Mouse (Mus musculus) spleen, postnatal 10 days (tissue): Measurements from ENCODE around the gene Fbxl2.
A peak's percentile ranks its signal among the peaks of the same experiment; 100 is the strongest.
"Not testable (repeated sequence)": the region's sequence is repeated elsewhere in the genome, so short reads cannot be mapped to it uniquely, and the experiment has no call there.

Experiments used
- DNase-seq, 2 experiments: peaks; one replicate each; pipeline ENCODE4 v3.0.0; 2021 to 2022; ENCODE audit warnings: low spot score in 2 of 2

Gene Fbxl2

DNA sequence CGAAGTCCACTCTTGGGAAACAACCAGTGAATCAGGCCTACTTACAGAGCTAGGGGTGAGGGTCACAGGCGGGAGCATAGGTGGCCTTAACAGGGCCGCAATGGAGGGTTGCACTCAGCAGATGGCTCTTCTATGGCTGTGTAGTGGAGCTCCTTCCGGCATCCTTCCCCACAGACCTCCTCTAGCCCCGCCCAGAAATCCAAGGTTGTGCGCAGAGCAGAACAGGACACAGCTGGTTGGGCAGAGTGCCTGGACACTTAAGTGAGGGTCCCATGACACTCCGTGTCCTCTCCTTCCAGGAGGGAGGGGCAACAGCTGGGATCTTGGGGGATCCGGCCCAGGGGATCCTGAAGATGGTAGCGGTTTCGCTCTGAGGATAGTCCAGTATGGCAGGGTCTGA is at the start of gene Fbxl2:
TSS of gene Fbxl2 (minus strand) at position 164 of the 400 bp plus-strand sequence.
- no peak for DNase-seq

DNA sequence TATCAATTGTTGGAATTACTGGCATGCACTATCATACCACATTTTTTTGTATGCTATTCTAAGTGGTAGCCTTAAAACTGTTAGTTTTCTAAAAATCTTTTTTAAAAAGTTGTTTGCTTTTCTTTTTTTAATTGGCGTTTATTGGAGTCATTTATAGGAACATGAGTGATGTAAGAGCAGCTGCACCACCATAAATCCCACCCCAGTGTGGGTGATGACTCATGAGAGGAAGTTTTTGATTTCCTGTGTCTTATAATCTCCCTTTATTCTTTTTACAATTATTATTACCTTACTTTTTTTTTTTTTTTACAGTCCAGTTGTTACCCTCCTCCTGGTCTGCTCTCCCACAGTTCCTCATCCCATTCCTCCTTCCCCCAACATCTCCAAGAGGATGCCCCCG is 48.9 kb upstream of the Fbxl2 start:
- no peak for DNase-seq

DNA sequence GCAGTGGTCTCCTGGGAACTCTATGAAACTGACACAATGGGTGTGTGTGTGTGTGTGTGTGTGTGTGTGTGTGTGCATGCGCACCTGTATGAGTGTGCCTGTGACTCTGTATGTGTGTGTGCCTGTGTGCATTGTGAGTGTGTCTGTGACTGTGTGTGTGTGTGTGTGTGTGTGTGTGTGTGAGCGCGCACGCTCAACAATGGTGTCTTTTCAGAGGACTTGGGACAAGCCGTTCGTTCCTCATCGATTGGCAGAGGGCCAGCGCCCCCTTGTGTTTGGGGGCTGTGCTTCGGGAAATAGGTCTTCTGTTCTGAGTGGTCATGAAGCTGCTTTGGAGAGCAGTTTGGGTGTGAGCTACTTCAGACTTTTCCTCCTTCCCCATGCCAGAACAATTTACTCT is 46.2 kb upstream of the Fbxl2 start:
- peak in 1 of 2 experiments; percentile 22 for DNase-seq

DNA sequence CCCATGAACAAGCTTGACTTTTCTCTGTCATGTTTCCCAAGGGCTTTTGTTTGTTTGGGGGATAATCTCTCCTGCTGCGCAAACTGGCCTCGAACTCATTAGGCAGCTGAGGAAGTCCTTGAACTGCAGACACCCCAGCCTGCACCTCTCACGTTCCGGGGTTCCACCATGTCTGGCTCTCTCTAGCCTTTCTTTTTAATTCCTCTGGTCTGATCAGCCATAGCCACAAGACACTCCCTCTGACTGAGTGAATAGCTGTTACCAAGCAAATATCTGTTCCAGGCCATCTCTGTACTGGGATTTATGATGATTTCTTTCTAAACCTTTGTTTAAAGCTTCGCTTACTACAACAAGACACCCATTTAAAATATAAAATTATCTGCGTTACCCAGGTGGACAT is 42.9 kb upstream of the Fbxl2 start:
- DNase-seq, result not testable (repeated sequence)

DNA sequence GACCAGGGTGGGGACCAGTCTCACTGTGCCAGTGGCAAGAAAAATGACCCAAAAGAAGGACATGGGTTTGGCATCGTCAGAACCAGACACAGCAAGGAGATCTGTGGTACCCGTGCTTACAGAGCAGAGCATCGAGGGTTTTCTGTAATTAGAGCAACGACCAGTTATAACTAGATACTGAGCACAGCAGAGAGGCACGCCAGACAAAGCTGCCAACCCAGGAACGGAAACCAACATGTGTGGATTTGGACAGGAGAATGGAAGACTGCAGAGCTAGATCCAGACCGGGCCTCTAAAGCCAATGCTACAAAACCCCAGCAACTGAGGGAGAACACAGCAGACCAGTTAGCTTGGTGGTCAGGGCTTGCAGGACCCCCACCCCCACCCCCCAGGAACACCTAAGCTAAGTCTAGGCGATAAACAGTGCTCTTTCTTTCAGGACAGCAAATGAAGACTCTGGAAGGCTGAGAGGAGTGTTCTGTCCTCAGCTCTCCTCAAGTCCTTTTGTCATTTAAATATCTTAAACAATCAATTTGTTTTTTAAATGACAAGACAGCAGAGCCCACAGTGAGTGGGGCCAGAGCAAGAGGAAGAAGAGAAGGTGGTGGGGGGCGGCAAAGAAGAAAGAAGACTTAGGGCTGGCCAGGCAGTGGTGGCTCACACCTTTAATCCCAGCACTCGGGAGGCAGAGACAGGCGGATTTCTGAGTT is 41.3 kb upstream of the Fbxl2 start:
- no peak for DNase-seq

DNA sequence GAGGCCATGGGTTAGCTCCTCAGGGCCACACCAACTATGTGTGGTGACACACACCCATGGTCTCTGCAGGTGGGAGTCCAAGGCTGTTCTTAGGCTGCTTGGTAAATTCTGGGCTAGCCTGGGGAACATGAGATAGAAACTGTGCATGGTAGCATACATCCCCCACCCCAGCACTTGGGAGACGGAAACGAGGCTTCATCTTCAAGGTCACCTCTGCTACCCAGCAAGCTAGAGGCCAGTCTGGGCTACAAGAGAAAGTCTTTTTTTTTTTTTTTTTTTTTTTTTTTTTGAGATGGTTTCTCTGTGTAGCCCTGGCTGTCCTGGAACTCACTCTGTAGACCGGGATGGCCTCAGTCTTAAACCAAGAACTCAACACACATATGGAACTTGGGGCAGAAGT is 40.4 kb upstream of the Fbxl2 start:
- DNase-seq, result no peak

DNA sequence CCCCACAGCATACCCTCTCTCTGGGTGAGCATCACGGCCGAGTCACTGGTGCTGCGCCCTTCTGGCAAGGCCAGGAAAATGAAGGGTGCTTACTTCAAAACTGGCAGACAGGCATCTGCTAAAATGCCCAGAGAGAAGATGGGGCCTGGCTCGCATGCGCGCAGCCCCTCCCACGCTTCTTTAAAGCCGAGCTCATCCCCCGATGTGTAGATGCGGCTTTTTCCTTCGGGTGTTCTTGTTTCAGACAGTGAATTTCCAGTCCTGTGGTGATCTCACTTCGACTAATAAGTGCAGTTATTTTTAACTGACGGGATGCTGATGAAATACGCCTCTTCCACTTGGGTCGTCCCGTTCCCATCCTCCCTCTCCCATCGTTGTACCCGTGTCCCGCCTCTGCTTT is 27.7 kb upstream of the Fbxl2 start:
- no peak for DNase-seq

DNA sequence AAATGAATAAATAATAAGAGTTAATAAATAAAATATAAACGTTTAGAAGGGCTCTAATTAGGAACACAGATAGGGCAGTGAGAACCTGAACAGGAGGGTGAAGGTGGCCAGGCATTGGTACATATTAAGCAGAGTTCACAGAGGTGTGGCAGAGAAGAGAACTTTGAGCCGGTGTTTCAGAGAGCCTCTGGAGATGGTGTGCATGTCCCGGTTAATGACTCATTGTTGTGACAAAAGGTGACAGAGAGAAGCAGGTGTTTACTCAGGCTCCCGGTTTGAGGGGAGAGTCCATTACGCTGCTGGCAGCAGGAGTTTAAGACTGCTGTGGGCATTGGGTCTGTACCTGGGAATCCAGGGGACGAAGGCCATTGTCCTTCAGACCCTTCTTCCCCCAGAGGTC is 23.4 kb upstream of the Fbxl2 start:
- no peak for DNase-seq

DNA sequence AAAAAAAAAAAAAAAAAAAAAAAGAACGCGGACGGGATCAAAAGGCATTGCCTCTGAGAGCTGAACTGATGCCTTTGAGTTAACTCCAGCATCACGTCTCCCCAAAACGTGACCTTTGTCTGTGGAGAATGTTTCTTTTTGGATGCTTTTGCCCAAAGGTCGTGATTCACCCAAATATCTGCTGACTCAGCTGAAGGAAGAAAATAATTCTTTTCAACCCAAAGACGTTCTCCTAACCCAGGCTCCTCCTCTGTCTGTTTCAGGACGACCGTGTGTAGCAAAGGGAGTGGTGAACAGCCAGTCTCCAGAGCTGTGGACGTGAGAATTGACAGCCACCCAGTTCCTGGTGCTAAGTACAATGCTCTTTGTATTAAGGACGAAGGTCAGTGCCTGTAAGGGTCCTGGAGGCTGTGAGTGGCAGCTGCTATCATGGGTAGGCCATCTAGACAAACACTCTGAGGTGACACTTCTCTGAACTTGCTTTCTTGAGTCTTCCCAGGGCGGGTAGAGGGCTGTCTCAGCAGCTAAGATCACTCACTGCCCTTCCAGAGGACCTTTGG is 22.6 kb upstream of the Fbxl2 start:
- no peak for DNase-seq

DNA sequence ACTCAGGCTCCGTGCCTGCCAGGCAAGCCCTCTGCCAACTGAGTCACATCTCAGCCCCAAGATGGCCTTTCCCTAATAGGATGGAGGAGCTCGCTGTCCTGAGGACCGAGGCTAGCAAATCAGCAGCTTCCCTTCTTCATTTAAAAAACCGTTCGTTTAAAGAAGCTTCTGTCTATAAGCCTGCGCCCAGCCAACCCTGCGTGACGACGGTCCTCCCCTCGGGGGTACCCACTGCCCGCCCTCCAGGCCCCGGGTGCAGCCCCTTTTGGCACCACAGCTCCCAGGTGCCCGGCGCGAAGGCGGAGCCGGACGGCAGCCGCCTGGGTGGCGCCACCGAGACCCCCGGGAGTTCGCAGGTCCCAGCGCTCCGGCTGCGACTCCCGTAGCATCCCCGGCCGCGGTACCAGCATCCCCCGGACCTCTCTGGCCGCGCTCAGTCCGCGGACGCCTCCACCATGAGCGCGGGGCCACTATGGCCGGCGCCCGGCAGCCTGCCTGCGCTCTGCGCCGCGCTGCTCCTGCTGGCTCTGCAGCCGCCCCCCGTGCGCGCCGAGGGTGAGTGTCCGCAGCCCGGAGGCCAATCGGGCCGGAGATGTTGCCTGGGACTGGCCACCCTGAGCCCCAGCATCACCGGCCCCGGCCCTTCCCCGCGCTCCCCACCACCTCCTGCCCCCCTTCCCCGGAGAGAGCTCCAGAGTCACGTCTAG is 11.3 kb upstream of the Fbxl2 start, which contains the start of gene Susd5:
TSS of gene Susd5 (plus strand) at position 51 of the 707 bp plus-strand sequence.
- DNase-seq, result no peak

DNA sequence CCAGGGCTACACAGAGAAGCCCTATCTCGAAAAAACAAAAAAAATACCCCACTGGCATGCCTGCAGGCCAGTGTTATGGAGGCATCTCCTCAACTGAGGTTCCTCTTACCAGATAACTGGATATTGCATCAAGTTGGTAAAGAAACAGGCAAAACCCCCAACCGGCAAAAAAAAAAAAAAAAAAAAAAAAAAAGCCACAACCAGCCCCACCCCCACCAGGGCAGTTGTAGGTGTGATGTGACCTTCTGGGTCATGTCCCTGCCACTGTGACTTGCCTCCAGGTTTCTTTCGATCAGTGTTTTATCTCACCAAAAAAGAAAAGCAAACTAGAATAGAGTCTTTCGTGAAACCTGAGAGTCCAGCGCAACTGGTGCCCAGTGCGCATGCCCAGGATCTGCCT is 6.9 kb upstream of the Fbxl2 start:
- DNase-seq, result no peak

DNA sequence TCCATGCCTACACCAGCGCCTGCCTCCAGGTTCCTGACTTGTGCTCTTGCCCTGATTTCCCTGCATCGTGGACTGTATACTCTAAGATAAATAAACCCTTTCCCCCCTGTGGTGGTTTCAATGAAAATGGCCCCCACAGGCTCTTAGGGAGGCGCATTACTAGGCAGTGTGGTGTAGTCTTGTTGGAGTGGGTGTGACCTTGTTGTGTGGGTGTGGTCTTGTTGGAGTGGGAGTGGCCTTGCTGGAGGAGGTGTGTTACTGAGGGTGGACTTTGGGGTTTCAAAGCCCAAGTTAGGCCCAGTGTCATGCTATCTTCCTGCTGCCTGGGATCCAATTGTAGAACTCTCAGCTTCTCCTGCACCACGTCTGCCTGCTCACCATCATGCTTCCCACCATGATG is 6.0 kb upstream of the Fbxl2 start:
- no peak for DNase-seq

DNA sequence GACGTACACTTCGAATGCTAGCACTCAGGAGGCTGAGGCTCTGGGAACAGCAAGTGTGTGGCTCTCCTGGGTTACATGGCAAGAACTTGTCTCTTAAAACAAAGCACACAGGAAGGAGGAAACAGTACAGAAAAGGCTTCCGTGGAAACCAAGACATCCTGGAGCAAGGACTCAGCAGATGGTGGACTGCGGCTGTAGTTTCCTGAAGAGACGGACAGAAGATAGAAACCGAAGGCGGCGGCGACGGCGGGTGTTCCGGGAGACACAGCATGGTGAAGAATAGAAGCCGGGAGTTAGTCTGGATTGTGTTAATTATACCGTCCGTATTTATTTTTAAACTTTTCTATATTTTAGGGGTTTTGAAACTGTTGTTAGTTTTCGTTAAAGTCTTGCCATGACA is 4.8 kb upstream of the Fbxl2 start:
- DNase-seq, result no peak

DNA sequence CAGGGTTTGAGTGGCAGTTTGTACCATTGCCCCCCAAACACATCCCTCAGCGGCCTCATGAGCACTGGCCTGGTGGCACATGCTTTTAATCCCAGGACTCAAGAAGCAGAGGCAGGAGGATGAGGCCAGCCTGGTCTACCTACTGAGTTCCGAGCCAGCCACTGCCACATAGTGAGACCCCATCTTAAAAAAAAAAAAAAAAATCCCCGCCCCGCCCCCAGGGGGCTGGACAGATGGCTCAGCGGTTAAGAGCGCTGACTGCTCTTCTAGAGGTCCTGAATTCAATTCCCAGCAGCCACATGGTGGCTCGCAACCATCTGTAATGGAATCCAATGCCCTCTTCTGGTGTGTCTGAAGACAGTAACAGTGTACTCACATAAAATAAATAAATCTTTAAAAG is 4.1 kb upstream of the Fbxl2 start:
- DNase-seq, result no peak

DNA sequence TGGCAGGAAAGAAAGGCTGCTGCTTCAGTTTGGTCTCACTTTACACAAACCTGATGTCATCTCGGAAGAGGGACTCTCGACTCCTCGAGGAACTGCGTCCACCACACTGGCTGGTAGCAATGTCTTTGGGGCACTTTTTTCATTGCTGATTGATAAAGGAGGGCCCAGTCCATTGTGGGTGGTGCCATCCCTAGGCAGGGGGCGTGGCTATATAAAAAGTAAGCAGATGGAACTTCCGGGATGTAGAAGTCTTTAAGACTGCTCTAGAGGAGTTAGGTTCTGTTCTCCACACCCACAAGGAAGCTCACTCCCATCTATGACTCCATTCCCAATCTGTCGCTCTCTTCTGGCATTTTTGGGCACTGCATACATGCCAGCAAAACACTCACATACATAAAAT is 685 bp upstream of the Fbxl2 start:
- DNase-seq, result peak in 1 of 2 experiments; percentile 22

DNA sequence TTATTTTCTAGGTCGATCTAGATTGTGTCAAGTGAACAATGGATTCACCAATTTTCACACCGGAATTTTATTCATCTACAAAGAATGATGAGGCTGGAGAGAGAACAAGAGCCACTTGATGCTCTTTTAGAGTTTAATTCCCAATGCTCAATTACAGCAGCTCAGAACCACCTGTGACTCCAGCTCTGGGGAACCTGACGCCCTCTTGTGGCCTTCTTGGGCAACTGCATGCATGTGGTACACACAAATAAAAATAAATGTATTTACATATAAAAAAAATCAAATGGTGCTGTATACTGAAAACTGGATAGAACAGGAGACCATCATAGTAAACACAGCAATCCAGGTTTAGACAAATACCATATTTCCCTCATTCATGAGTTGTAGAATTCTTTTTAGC is 1.5 kb downstream of the Fbxl2 start:
- peak in 1 of 2 experiments; percentile 41 for DNase-seq

DNA sequence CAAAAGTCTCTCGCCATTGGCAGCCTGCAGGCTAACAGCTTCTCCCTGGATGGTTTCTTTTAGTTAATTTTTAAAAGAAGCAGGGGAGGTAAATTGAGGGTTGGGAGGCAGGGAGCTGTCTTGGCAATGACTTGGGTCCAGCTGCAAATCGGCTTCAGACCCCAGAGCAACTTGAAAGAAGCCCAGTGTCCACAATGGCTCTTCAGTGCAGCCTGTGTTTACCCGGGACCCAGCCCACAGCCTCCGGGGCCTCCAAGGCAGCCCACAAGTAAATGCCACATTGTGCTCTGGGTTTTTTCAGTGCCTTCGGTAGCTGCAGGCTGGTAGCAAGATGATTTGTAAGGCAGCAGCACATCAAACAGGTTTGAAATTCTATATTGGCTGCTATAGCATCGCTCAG is 3.5 kb downstream of the Fbxl2 start:
- no peak for DNase-seq

DNA sequence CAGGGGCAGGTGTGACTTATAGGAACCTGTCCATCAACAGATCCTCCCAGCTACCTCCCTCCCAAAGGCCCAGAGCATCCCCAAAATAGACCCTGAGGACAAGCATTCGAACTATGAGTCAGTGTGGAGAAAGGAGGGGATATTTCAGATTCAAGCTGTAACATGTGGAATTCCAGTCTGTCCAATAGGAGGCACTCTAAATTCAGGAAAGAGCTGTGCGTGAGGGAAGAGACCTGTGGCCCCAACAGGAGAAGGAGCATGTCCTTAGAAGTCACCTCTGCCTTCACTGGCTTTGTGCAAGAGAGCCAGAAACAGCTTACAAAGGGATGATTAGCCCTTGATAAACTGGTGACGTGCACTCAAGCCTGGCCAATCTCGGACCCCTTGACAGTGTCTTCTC is 5.0 kb downstream of the Fbxl2 start:
- DNase-seq, result no peak

DNA sequence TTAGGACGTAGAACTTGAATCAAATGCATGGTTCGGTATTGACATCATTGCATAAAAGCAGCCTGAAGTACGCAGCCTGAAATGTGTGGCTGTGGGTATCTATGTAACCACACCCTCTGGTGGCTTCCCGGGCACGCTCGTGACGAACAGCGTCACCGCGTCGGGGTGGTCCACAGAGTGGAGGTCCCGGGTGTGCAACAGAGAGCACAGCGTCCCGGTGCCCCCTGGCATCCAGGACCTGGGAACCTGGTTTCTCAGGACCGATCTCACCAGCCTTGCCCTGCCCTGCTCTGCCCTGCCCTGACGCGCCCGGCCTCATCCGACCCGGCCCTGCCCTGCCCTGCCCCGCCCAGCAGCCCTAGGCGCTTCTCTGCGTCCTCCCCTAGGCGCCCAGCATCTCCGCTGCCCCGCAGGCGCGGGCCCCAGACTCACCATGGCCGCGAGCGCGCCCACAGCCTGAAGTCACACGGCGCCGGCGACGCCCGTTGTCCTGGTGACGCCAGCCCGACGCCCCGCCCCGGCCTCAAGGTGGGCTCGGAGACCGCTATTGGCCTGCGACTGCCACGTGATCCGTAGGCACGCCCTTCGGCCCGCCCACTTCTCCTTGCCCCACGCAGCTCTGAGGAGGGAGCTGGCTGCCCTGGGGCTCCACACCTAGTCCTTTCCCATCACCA is 19.6 kb downstream of the Fbxl2 start:
- DNase-seq, result peak; percentile 27 to 82

DNA sequence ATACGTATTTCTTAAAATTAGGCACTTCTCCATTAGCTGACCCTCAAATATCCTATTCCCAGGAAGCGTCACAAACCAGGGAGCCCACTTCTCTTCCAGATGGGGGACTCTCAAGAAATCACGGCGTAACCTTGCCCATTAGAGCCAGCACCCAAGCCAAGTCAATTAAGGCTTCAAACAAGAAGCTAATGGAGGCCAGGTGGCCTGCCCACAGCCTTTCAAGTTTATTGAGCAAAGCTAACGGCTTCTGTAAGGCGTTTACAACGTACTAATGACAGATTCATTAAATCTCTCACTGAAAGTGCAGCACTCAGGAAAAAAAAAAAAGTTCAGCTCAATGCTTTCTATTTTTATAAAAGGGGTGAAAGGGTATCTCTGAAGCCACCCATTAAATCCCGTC is 20.1 kb downstream of the Fbxl2 start:
- DNase-seq, result no peak

DNA sequence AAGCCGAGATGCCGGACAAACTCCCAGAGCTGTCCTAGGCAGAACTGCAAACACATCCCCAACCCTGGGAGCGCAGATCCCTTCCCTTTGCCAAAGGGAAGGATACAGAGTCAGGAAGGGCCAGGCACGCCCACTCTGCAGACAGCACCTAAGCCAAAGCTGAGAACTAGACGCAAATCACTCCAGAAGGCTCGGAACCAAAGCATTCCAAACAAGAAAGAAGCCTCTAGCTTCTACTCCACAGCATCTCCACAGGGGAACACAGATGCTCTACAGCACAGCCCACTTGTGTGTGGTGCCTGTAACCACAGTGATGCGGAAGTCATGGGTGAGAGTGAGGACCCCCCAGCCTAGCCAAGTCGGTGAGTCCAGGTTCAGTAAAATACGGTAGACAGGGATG is 20.8 kb downstream of the Fbxl2 start:
- no peak for DNase-seq

DNA sequence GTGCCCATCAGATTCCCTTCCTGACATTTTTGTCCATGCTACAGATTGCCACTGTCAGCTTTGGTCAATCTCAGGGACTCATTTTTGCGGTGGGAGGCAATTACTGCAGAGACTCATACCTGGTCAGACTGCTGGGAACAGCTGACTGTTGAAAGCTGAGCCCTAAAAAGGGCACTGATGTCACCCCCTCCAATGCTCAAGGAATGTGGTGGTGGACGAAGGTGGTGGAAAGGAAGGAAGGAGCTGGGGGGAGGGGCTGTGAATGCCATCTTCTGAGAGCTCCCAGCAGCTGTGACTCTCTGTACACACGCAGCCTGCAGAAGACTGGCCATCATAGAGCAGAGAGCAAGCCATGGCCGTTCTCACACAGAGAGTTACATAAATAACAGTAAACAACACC is 23.9 kb downstream of the Fbxl2 start:
- DNase-seq, result no peak
